Mouse (Mus musculus) forebrain, embryonic 14.5 days (tissue): ENCODE results near the gene Pcmt1. TPM values are rescaled to one million over a fixed set of nuclear protein-coding genes. Genes with fewer than 3 reads are reported as not detected.
A peak's percentile ranks its signal among the peaks of the same experiment; 100 is the strongest.

Experiments
- ATAC-seq: fragments of 200-750 bp; cut with Nextera tagmentation; 2 replicates; pipeline ENCODE4 v1.8.0; 2017; ENCODE audit warnings: mild to moderate bottlenecking, moderate library complexity
- DNase-seq: peaks from one replicate; pipeline ENCODE4 v3.0.0-alpha.2; 2015; ENCODE audit warnings: low spot score
- H3K27ac ChIP-seq: fragments of 300-500 bp; sonication (generic); 2 replicates; pipeline ENCODE4 v1.5.1; 2014; ENCODE audit warnings: low read depth, mild to moderate bottlenecking, control low read depth, low read length, moderate library complexity
- H3K27me3 ChIP-seq: fragments of 300-500 bp; sonication (generic); replicated peaks from 2 replicates; pipeline ENCODE4 v1.6.1; 2014; ENCODE audit warnings: low read length, control low read depth, mixed read lengths; ENCODE audit not compliant: control insufficient read depth, insufficient read depth
- H3K36me3 ChIP-seq: fragments of 300-500 bp; sonication (generic); 2 replicates; pipeline ENCODE4 v1.6.1; 2014; ENCODE audit warnings: low read length, control low read depth; ENCODE audit not compliant: control insufficient read depth, insufficient read depth
- H3K4me1 ChIP-seq: fragments of 300-500 bp; sonication (generic); 2 replicates; pipeline ENCODE4 v1.6.1; 2014; ENCODE audit warnings: antibody characterized with exemption, low read length, control low read depth; ENCODE audit not compliant: control insufficient read depth, insufficient read depth
- H3K4me2 ChIP-seq: fragments of 300-500 bp; sonication (generic); 2 replicates; pipeline ENCODE4 v1.6.1; 2014; ENCODE audit warnings: mild to moderate bottlenecking, control low read depth, low read length
- H3K4me3 ChIP-seq: fragments of 300-500 bp; sonication (generic); 2 replicates; pipeline ENCODE4 v1.5.1; 2014; ENCODE audit warnings: low read depth, low read length, control low read depth
- H3K9ac ChIP-seq: fragments of 300-500 bp; sonication (generic); 2 replicates; pipeline ENCODE4 v1.6.1; 2014; ENCODE audit warnings: mild to moderate bottlenecking, low read length, control low read depth, moderate library complexity
- H3K9me3 ChIP-seq: fragments of 300-500 bp; sonication (generic); replicated peaks from 2 replicates; pipeline ENCODE4 v1.6.1; 2016; ENCODE audit warnings: low read length, control low read depth, mixed read lengths; ENCODE audit not compliant: control insufficient read depth
- WGBS: fragments of 180-500 bp; shearing (Covaris S2); extraction: QIAGEN DNeasy Blood & Tissue Kit; methylation state at CpG from one replicate; pipeline ENCODE4 v1.1.7; 2014; 5-methylcytosine and 5-hydroxymethylcytosine counted together
- polyA plus RNA-seq: library from polyadenylated mRNA; unstranded; fragments of >200 nt; fragmentation: Nextera tagmentation; extraction: Ambion mirVana; gene quantifications from 2 replicates; pipeline ENCODE4 v1.2.1, GENCODE M21; 2014

Gene Pcmt1
- polyA plus RNA-seq, result 171 and 172 TPM in 2 replicates

- H3K4me1 ChIP-seq, result peaks cover 19% of the 10 kb centered on the region
- H3K27ac ChIP-seq, result peak within 1 kb of the TSS; percentile 94
- H3K9ac ChIP-seq, result peak within 1 kb of the TSS; percentile 99
- H3K27me3 ChIP-seq, result no peaks in the 10 kb centered on the region
- peak within 1 kb of the TSS; percentile 99 for H3K4me3 ChIP-seq
- WGBS, result under 1% methylated on average over 64 of the region's 65 CpGs
- ATAC-seq (peak; percentile 91), DNase-seq (peak; percentile 88)
- peaks cover 35% of the 10 kb centered on the region for H3K36me3 ChIP-seq
- H3K9me3 ChIP-seq, result no peaks in the 10 kb centered on the region
- H3K4me2 ChIP-seq, result peak within 1 kb of the TSS; percentile 69
Observed at GRCm38 (mm10) chr10:7680731-7681301, at the start of gene Pcmt1, which contains the start of gene Lats1. TSS of gene Pcmt1 (minus strand) at chr10:7681136. TSS of gene Lats1 (plus strand) at chr10:7681214.

GRCm38 (mm10) chr10:7727011-7727410 is 46.1 kb upstream of the Pcmt1 start:
- H3K27ac ChIP-seq, result no peak overlapping the region
- 27% methylated on average over 3 of the region's 3 CpGs for WGBS
- no peaks in the 10 kb centered on the region for H3K9me3 ChIP-seq
- DNase-seq, result no peak
- H3K4me1 ChIP-seq, result no peaks in the 10 kb centered on the region
- peak overlapping the region; percentile 30; the same call in 1 of the 2 replicates for H3K9ac ChIP-seq
- H3K4me2 ChIP-seq, result peak overlapping the region; percentile 89
- ATAC-seq, result no peak
- H3K27me3 ChIP-seq, result no peaks in the 10 kb centered on the region
- no peaks in the 10 kb centered on the region for H3K36me3 ChIP-seq
- peak overlapping the region; percentile 81; the same call in 1 of the 2 replicates for H3K4me3 ChIP-seq

DNA sequence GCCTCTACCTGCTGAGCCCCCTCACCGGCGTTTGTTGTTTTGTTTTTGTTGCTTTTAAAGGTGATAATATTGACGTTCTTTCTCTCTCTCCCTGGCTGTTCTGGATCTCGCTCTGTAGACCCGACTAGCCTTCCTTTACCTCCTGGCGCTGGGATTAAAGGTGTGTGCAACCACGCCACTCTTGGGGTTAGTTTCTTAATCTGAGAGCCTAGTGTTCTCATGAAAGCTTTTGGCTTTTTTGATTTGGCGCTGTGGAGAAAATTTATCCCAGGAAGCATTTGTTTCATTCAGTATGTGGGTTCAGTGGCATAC is 45.5 kb upstream of the Pcmt1 start:
- Histone ChIP-seq H3K4me2 (peak overlapping the region; percentile 89), H3K27me3 (no peaks in the 10 kb centered on the region), H3K4me1 (no peaks in the 10 kb centered on the region), H3K9ac (peak overlapping the region; percentile 77), H3K36me3 (no peaks in the 10 kb centered on the region), H3K9me3 (no peaks in the 10 kb centered on the region), H3K27ac (no peak overlapping the region), H3K4me3 (peak overlapping the region; percentile 81)
- WGBS, result 0% methylated on average over 8 of the region's 8 CpGs
- DNase-seq (no peak), ATAC-seq (no peak)

DNA sequence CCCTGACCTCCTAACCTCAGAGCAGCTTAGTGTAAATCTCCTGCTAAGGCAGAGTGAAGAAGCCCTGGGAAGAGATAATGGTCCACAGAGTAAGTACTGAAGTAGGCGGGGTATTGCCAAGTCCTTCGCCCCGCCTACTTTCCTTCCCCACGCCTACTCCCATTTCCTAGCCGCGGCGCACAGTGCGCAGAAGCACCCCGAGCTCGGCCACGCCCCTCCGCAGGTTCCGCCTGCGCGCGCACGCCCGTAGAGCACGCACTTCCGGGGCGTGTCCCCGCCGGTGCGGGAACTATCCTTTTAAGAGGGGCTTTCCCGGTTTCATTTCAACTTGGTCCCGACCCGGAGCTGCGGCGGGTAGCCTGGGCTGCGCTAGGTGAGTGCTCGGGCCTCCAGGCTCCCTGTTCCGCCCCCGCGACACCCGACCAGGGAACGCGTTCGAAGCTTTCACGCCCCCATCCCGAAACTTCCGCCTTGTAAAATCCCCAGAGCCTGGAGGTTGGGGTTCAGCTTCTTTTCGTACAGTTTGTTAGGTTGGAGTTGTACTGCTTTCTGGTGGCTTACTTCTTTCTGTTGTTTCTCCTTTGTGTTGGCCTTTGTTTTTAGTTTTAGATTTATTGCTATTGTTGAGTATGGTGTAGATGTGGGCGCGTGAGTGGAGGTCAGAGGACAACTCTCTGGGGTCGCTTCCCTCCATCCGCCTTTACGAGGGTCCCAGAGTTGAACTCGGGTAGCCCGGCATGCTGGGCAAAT is 45.0 kb upstream of the Pcmt1 start, which contains the start of gene Katna1:
Gene Katna1, plus strand, starts transcription at position 250 of the 750 bp plus-strand sequence.
- peak within 1 kb of the TSS; percentile 77 for H3K9ac ChIP-seq
- no peak within 1 kb of the TSS for H3K27ac ChIP-seq
- ATAC-seq, result peak; percentile 99
- H3K4me1 ChIP-seq, result no peaks in the 10 kb centered on the region
- H3K4me2 ChIP-seq, result peak within 1 kb of the TSS; percentile 89
- no peaks in the 10 kb centered on the region for H3K27me3 ChIP-seq
- H3K9me3 ChIP-seq, result no peaks in the 10 kb centered on the region
- peak within 1 kb of the TSS; percentile 81 for H3K4me3 ChIP-seq
- under 1% methylated on average over 49 of the region's 49 CpGs for WGBS
- H3K36me3 ChIP-seq, result no peaks in the 10 kb centered on the region
- peak; percentile 96 for DNase-seq

DNA sequence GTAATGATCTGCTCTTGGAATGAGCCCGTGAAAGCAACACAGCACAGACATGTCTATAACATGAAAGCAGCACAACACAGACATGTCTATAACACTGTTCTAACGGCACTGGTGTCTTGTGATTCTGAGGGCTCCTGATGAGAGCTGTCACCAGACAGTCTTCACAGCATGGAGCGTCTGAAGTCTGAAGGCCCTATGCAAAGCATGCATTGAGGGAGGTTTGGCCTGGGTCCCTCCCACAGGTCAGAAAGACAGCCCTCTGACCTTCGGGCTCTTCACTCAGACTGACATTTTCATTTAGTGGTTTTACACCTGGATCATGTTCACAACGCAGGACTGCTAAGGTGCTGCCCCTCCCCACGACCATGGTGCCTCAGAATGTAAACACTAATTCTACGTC is 34.1 kb upstream of the Pcmt1 start:
- ATAC-seq (no peak), DNase-seq (no peak)
- H3K27ac ChIP-seq, result no peak overlapping the region
- no peak overlapping the region for H3K4me3 ChIP-seq
- 88% methylated on average over 7 of the region's 7 CpGs for WGBS
- H3K9ac ChIP-seq, result no peak overlapping the region
- peaks cover 52% of the 10 kb centered on the region for H3K36me3 ChIP-seq
- H3K4me1 ChIP-seq, result no peaks in the 10 kb centered on the region
- no peaks in the 10 kb centered on the region for H3K27me3 ChIP-seq
- no peak overlapping the region for H3K4me2 ChIP-seq
- H3K9me3 ChIP-seq, result no peaks in the 10 kb centered on the region

GRCm38 (mm10) chr10:7712506-7712905 is 31.6 kb upstream of the Pcmt1 start:
- no peak overlapping the region for H3K4me2 ChIP-seq
- no peak overlapping the region for H3K4me3 ChIP-seq
- H3K27me3 ChIP-seq, result no peaks in the 10 kb centered on the region
- H3K4me1 ChIP-seq, result no peaks in the 10 kb centered on the region
- 96% methylated on average over 13 of the region's 13 CpGs for WGBS
- H3K9me3 ChIP-seq, result no peaks in the 10 kb centered on the region
- peaks cover 63% of the 10 kb centered on the region for H3K36me3 ChIP-seq
- H3K9ac ChIP-seq, result no peak overlapping the region
- no peak for ATAC-seq
- no peak overlapping the region for H3K27ac ChIP-seq
- no peak for DNase-seq

DNA sequence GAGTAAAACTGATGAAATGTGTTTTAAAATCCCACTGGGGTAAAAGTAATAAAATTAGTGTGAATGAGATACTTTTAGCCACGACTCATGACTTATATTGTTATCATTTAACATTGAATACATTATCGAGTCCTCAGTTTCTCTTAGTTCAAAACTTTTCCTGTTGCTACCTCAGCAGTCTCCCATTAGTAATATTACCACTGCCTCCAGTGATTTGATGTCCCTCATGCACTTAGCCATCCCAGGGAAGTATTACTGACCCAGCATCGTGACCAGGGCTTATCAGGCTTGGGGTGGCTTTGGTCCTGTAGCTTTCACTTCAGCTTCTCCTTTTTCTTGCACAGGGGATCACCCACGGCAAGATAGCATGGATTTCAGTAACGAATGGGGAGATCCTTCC is 29.2 kb upstream of the Pcmt1 start:
- ATAC-seq (no peak), DNase-seq (no peak)
- H3K27ac ChIP-seq, result no peak overlapping the region
- no peak overlapping the region for H3K4me3 ChIP-seq
- H3K9me3 ChIP-seq, result no peaks in the 10 kb centered on the region
- no peak overlapping the region for H3K9ac ChIP-seq
- H3K27me3 ChIP-seq, result no peaks in the 10 kb centered on the region
- no peak overlapping the region for H3K4me2 ChIP-seq
- WGBS, result 93% methylated on average over 5 of the region's 5 CpGs
- H3K36me3 ChIP-seq, result peaks cover 71% of the 10 kb centered on the region
- H3K4me1 ChIP-seq, result no peaks in the 10 kb centered on the region

- ATAC-seq (no peak), DNase-seq (no peak)
- no peak overlapping the region for H3K4me2 ChIP-seq
- H3K9me3 ChIP-seq, result no peaks in the 10 kb centered on the region
- H3K4me1 ChIP-seq, result no peaks in the 10 kb centered on the region
- WGBS, result 96% methylated on average over 6 of the region's 6 CpGs
- H3K9ac ChIP-seq, result no peak overlapping the region
- H3K27me3 ChIP-seq, result no peaks in the 10 kb centered on the region
- no peak overlapping the region for H3K4me3 ChIP-seq
- H3K27ac ChIP-seq, result no peak overlapping the region
- peaks cover 85% of the 10 kb centered on the region for H3K36me3 ChIP-seq
Observed at GRCm38 (mm10) chr10:7702586-7702985, 21.6 kb upstream of the Pcmt1 start.

GRCm38 (mm10) chr10:7700120-7700519 is 19.2 kb upstream of the Pcmt1 start:
- WGBS, result 86% methylated on average over 3 of the region's 3 CpGs
- ATAC-seq, result no peak
- Histone ChIP-seq H3K4me3 (no peak overlapping the region), H3K9me3 (no peaks in the 10 kb centered on the region), H3K4me1 (no peaks in the 10 kb centered on the region), H3K4me2 (no peak overlapping the region), H3K27me3 (no peaks in the 10 kb centered on the region), H3K27ac (no peak overlapping the region), H3K9ac (no peak overlapping the region), H3K36me3 (peaks cover 81% of the 10 kb centered on the region)
- no peak for DNase-seq
